Mouse (Mus musculus) kidney, postnatal 10 days (tissue): ENCODE data around the gene Rho.

ENCODE experiments used
- DNase-seq: peaks from one replicate; pipeline ENCODE4 v3.0.0; 2021; ENCODE audit warnings: mixed read lengths

Rho gene

DNA sequence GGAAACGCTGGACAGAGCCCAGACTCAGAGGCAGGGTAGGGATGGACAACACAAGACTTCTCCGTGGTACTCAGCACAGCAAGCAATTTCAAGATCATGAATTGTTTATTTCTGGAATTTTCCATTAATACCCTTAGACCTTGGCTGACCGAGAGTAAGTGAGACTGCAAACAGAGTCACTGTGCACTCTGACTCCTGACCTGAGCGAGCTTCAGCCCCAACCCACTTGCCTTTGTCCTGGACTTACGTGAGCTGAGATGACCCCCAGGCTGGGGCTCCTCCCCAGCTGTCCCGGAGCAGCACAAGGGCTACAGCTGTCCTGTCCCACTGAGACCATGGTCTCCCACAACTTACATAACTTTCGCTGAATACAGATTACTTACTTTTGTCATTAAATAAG lies 51.3 kb downstream of the Rho start:
- DNase-seq: no peak

DNA sequence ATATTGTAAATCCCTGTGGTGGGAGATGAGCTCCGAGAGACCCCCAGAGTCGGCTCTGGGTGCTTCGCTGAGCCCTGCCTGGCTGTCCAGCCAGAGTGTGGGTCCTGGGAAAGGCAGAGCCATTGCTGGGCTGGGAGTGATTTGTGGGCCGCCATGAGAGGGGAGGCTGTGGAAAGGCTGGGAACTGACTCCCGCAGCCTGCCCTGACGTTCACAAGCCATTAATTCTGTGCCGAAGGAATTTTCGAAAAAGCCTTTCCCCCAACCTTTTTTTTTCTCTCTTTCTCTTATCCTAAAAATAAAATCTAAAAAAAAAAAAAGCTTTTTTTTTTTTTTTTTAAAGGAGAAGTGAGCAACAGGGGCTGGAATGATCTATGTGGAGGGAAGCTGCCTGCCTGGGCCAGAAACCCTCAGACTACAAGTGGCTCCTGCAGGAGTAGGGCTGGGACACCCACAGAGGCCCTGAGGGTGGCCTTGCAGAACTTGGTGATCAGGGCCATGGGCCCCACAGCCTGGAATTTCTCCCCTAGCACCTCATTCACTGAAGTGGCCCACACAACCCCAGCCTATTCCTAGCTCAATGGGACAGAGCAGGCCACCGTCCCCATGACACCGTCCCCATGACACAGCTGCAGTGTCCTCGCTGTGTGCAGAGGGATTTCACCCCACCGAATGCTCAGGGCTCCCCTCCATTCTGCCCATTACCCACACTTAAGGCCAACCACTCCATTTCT lies 51.9 kb downstream of the Rho start:
- peak; percentile 74 for DNase-seq

DNA sequence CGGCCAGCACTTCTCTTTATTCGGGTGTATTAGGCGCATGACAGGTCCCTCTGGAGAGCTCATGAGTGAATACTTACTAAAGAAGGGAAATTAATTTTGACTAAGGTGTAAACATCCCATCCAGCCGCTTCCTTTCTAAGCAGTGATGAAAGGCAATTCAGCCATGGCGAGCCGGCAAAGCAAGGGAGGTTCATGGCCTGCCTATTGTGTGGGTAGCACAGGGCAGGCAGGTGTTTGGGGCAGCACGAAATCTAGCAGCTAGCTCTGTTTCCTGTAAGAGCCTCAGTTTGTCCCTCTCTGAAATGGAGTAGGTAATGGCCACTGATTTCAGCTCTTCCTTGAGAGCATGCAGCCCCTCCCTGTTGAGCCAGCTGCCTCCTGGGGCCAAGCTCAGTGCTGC lies 53.0 kb downstream of the Rho start:
- no peak for DNase-seq

DNA sequence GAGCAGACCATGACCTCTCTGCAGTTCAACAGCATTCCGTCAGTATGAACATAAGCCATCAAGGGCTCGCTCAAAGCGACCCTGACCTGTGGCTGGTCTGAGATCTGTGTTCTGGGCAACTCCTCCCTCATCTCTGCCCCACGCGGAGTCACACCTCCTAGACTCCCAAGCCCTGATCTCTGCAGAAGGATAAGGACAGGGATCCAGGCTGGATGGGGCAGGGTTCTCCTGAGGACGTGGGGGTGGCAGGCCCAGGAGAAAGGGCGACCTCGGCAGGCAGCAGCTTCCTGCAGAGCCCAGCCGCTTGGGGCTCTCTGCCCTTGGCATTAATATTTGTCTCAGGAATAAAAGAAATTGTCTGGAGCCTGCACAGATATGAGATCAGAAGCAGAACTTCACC lies 54.1 kb downstream of the Rho start:
- DNase-seq: no peak

DNA sequence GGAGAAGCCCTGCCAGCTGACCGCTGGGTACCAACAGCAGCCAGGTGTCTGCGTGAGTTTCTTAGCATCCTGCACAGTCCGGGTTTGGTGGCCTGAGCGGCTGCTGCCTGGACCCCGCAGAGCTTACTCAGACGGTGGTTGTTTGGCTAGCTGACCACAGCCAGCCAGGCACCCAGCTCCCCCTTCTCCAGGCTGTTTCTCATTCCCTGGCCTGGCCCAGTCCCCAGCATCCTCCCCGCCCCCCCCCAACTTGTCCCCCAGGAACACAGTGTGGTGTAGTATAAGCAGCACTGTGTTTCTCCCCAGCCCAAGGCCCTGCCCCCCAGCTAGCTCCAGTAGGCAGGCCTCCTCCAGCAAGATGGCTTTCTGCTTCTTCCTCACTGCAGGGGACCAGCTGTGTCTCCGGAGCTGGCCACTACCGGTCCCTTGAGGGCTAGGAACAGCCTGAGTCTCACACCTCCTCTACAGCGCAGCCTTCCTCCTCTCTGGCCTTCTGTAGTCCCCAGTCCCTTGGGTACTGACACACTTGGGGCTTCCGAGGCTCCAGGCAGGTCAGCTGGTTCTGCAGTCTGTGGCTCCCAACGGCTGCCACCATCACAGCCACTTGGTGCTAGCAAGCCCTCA lies 55.0 kb downstream of the Rho start:
- DNase-seq: peak; percentile 59

DNA sequence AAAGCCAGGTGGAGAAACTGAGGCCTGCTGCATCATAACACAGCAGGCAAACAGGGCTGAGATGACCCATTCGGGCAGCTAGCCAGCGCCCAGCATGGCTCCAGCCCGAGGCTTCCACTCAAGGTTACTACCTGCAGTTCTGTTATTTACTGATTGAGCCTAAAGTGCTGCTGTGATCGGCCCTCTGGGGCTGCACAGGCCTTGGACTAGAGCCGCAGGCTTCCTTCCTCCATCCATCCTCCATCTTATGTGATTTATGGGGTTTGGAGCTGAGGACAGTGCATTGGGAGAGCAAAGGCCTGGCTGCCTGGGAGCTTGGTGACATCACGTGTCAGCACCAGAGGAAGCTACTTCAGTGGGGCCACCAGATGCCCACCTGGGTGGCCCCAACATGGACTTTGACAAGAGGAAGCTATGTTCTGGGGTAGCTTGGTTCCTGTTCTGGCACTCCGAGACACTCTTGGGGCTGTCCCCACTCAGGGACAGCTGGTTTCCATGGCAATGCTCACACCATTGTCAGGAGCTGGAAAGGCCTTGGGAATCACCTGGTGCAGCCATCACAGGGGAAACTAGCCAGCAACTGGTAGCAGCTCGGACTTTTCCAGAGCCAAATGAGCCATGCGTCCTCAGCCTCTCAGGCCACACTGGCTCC lies 55.7 kb downstream of the Rho start:
- DNase-seq: peak; percentile 69

DNA sequence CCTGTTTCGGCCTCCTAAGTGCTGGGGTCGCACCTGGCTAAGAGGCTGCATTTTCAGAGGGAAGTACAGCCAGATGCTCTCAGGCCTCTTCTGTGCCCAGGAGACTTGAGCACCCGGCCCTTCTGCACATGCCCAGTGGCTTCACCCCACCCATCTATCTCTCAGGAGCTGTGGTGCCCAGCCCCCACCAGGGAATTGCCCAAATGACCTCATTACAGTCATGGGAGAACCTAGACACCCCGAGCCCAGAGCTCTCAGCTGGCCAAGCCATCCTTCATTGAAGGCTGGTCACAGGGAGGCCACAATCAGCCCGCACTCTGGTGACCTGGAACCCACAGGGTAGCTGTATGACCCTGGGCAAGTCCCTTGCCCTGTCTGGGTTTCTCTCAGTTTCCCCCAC lies 57.5 kb downstream of the Rho start:
- peak; percentile 42 for DNase-seq

DNA sequence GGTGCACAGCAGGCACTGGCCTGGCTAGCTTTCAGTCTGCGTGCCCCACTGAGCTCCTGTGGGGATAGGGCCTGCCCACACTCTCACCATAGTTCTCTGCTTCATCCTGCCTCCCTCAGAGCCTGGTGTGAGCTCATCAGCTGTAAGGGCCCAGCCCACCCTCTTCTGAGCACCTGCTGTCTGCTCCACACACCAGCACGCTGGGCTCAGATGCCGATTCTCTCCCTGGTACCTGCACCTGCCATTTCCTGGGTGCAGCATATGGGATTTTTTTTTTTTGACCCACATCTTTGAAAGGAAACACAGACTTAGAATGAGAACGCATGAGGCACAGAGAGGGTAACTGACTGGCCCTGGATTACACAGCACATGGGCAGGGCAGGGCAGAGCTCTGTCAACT lies 58.1 kb downstream of the Rho start:
- no peak for DNase-seq
